Mouse (Mus musculus) right cerebral cortex, postnatal 10 days (tissue): ENCODE results near the gene Krcc1.

Experiments used
- DNase-seq, 2 experiments: peaks; one replicate each; pipeline ENCODE4 v3.0.0; 2021; ENCODE audit warnings: low spot score in 2 of 2

Gene Krcc1

DNA sequence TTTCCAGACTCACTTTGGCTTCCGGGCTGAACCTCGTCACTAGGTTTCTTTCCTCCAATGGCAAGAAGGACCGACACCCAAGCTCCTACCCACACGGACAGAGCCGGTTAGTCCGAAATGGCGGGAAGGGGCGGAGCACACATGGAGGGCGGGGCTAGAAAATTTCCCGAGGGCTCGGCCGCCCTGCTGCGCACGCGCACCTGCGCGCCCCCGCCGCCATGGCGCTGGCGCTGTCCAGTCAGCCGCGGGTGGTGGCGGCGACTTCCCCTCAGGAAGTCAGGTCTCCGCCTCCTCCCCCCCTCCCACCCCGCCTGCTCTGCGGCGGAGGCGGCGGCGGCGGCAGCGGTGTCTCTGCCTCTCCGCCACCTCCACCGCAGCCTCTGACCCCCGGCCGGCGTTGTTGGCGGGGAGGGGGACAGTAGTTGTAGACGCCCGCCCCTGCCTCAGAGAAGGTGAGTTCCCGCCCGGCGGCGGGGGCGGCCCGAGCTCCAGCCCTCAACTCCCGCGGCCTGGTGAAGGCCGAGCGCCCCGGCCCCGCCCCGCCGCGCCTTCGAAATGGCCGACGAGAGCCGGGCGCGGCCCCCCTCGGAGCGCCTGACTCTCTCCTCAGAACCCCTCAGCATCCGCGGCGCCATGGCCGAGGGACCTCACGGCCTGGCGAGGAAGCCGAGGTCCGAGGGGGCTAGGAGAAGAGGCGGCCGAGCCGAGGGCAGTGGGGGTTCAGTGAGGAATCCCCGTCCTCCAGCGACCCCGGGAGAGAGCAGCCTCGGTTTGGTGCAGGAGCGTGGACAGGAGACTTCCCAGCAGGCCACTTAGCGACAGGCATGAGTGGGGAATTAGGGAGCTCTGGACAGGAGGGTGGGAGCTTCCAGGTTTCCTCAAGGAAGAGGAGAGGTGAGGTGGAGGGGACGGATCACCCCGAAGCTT, at the start of gene Krcc1:
Gene Krcc1 (plus strand): TSS at position 289 of the 927 bp plus-strand sequence.
- peak; percentile 97 for DNase-seq

DNA sequence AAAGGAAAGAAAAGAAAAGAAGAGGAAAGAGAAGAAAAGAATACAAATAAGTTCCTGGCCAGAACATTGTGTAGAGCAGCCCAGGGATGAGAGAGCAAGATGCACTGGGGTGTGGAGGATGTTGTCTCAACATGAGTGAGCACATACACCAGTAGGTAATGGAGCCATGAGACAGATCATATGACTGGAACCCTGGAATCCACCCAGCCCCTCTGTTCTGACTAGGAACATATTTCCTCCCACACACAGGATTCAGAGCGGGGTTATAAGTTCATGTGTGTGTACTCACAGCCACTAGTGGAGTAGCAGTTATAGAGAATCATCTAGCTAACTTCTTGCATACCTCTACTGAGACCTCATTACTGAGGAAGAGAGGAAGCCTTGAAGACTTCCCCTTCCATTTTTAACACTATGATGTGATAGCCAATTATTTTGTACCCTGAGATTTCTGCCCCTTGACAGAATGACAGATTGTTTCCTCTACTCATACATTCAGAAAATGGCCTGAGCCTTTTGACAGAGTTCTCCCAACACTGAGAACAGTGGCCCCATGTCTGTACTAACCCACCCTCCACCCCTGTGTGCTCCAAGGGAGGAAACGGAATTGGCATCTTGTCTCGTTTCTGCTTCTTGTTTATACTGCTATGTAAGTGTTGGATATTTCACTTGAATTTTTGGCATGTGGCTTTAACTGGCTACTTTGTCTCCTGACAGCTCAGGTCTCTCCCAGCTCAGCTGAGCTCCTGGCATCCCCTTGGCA, 47.1 kb upstream of the Krcc1 start:
- DNase-seq = no peak

- no peak for DNase-seq
Measured at GRCm38 (mm10) chr6:71226544-71226943, 44.9 kb upstream of the Krcc1 start.

GRCm38 (mm10) chr6:71227157-71227770, 44.2 kb upstream of the Krcc1 start:
- no peak for DNase-seq

- DNase-seq = no peak
Measured at GRCm38 (mm10) chr6:71235121-71235520, 36.4 kb upstream of the Krcc1 start.

DNA sequence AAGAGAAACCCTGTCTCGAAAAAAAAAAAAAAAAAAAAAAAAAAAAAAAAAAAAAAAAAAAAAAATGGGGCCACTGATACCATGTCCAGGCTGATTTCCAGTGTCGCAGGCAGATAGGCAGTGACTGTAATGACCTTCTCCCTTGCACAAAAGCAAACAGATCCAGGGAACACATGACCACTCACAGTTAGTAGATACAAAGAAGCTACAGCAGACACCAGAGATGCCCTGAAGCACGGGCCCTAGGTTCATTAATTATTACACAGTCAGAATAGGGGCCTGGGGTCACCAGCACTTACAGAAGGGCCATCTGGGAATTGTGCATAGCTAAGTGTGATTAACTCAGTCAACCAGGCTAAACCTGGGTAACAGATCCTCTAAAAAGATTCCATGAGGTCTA, 35.5 kb upstream of the Krcc1 start:
- no peak for DNase-seq

DNA sequence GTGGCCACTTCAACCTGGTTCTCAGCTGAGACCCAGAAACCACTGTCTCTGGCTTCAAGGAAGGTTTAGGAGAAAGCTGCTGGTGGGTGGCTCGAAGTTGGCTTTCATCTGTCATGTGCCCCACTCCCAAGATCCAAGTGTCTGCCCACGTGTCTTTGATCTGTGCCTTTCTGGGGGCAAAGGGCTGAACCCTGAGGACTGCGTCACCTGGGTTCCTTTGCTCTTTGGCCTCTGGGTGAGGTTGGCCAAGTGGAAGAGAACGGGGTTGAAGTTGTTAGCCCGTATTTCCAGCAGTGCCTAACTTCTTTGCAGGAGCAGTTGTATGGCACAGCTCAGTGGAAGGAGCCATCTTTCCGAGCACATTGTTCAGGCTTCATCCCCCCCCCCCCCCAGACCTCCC, 35.0 kb upstream of the Krcc1 start:
- DNase-seq = no peak

GRCm38 (mm10) chr6:71237031-71237431, 34.4 kb upstream of the Krcc1 start:
- DNase-seq = no peak

DNA sequence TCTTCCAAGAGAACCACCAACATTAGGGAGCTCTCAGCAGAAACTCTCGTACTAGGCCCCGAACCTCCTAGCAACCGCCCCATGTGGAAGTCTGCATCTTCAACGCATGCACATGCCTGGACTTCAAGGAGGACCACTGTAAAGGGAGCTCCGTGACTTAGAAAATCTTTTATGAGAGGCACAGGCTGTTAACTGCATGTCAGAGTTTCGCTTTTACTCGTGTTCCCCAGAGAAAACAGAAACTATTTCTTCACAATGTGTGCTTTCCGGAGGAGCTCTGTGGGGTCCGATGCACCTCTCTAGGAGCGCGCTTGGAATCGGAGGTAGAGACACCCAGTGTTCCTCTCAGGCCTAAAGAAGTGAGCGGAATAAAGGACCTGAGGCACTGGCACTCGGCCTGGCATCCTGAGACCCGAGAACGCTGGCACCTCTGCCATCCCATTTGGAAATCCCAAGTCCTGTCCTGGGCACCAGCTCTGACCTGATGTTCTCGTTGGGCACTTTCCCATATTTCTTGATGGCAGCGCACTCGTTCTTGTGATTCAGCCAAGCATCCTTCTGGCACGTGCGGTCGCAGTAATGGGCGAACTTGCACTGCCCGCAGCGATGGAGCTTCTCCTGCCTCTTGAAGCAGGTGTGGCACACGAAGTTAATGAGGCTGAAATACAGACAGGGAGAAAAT, 32.3 kb upstream of the Krcc1 start:
- no peak for DNase-seq

DNA sequence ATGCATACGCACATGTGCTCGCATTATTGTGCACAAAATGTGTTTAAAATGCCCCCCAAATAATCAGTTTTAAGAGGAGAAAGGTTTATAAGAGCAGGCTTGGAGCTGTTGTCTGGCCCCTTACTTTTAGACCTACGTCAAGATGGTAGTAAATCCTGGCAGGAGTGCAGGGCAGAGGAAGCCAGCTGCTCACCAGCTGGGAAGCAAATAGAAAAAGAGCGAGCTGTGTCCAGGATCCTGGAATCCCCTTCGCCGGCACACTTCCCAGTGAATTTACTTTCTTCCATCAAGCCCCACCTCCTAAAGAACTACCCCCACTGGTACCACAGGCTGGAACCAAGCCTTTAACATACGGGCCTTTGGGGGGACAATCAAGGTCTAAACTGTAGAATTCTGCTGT, 30.6 kb upstream of the Krcc1 start:
- no peak for DNase-seq

DNA sequence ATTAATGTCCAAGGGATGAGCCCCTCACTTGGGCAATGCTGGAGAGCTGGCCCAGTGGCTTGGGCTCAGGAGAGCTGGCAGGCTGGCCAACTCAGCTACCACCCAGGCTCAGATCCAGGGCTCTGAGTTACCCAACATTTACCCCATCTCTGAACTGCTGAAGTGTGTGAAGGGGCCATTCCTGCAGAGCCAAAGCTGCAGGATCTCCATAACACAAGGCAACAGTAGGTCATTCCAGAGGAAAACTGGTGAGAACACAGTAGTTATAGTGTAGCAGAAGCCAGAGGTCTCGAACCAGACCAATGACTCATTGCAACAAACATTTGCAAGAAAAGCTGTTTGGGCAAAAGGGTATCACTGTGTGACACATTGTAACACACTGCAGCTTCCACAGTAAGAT, 28.7 kb upstream of the Krcc1 start:
- no peak for DNase-seq

- DNase-seq = no peak
Measured at GRCm38 (mm10) chr6:71243258-71243657, 28.2 kb upstream of the Krcc1 start.

DNA sequence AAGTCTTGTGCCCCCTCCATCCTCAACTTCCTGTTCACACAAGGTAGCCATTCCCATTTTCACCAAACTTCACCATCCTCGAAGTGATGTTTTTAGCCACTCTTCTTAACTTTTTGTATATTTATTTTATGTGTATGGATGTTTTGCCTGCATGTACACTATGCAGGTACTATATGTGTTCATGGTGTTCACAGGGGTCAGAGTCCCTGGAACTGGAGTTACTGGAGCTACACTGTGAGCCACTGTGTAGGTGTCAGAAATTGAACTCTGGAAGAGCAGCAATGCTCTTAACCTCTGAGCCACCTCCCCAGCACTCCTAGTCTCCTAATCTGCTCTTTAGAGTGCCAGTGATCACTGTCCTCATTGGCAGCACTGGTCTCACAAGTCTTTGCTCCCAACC, 23.1 kb upstream of the Krcc1 start:
- DNase-seq = no peak

DNA sequence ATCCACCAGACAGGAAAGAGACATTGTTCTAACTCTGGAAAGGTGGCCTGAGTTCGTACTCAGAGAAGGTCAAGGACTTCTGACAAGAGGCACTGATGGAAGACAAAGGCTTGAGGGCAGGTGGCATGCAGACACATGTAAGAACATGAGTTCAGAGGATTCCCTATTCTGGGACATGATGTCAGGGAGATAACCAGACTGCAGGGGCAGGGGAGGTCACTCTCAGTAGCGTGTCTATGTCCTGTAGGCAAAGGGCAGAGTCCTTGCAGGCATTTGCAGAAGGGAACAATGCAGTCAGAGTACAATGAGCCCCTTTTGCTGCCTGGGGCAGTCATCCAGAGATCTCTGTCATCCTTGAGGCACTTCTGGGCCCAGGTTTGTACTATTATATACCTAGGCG, 21.9 kb upstream of the Krcc1 start:
- no peak for DNase-seq

GRCm38 (mm10) chr6:71250951-71251350, 20.5 kb upstream of the Krcc1 start:
- no peak for DNase-seq

- DNase-seq = no peak
Measured at GRCm38 (mm10) chr6:71254456-71254855, 17.0 kb upstream of the Krcc1 start.

- no peak for DNase-seq
Measured at GRCm38 (mm10) chr6:71256166-71256565, 15.3 kb upstream of the Krcc1 start.

GRCm38 (mm10) chr6:71257375-71257774, 14.1 kb upstream of the Krcc1 start:
- DNase-seq = no peak

GRCm38 (mm10) chr6:71258562-71258961, 12.9 kb upstream of the Krcc1 start:
- no peak for DNase-seq

GRCm38 (mm10) chr6:71259166-71259565, 12.3 kb upstream of the Krcc1 start:
- no peak for DNase-seq

- DNase-seq = no peak
Measured at GRCm38 (mm10) chr6:71260051-71260640, 11.3 kb upstream of the Krcc1 start.

DNA sequence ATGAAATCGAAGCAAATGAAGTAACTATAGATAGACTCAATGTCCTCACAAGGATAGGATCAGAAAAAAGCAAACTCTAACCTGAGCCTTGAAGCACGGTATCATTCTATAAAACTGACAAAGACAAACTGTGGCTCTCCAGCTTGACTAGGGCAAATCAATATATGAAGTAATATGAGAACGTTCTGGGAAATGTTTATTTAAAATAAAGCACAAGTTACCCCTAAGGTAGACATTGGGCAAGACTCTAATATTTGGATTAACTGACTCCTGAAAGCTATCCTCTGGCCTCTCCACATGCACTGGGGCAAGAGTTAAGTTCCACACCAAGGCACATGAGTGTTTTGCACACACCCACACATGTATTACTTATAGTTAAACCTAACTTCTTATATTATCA, 10.4 kb upstream of the Krcc1 start:
- DNase-seq = no peak
